ENCODE assay signal across 21 mouse cellular contexts in genomic region chr15:85456891-85457290, GRCm38 (mm10). TPM values are rescaled to one million over a fixed set of nuclear protein-coding genes. Genes with fewer than 3 reads are reported as not detected.
DNase-seq lines count a peak whose midpoint lies in the region; ATAC-seq and TF ChIP-seq lines count a peak whose summit lies in the region.
"Had no signal": no experiment of that assay in that cellular context is flagged by ENCODE, and none has a peak within 500 bp of the region (broad histone marks: within the 10 kb centered on the region; RNA-seq: fewer than 3 reads in every experiment).

No protein-coding gene starts in this region.

- peaks cover 59% of the 10 kb centered on the region for H3K4me1 ChIP-seq in forebrain, embryonic 14.5 days (ENCODE audit: control insufficient read depth, insufficient read depth, low read length)
- peaks cover 73% of the 10 kb centered on the region for H3K4me1 ChIP-seq in hindbrain, embryonic 15.5 days (replicated peaks)
- peaks cover 49% of the 10 kb centered on the region for H3K4me1 ChIP-seq in midbrain, embryonic 16.5 days (ENCODE audit: control insufficient read depth, insufficient read depth, low read length)

- TF ChIP-seq CTCF in layer of hippocampus, adult 2 months (conservative IDR thresholded peaks at IDR 0.05) = no peak

- 20% methylated on average over 8 of the region's 8 CpGs for WGBS in forebrain, embryonic 14.5 days
- 37% methylated on average over 8 of the region's 8 CpGs for WGBS in hindbrain, embryonic 15.5 days
- 46% methylated on average over 8 of the region's 8 CpGs for WGBS in midbrain, embryonic 16.5 days

- peak overlapping the region; percentile 36 for H3K27ac ChIP-seq in layer of hippocampus, adult 2 months
- peak overlapping the region; percentile 87 for H3K27ac ChIP-seq in forebrain, embryonic 14.5 days (ENCODE audit: low read depth, low read length)
- peak overlapping the region; percentile 71 for H3K27ac ChIP-seq in hindbrain, embryonic 15.5 days (replicated peaks)
- peak overlapping the region; percentile 76 for H3K27ac ChIP-seq in midbrain, embryonic 16.5 days (ENCODE audit: low read length)
- H3K27ac ChIP-seq: limb, embryonic 15.5 days had no signal

- no peak overlapping the region for H3K4me2 ChIP-seq in forebrain, embryonic 14.5 days (ENCODE audit: low read length)
- no peak overlapping the region for H3K4me2 ChIP-seq in hindbrain, embryonic 15.5 days
- H3K4me2 ChIP-seq in midbrain, embryonic 16.5 days (ENCODE audit: low read length) = no peak overlapping the region
- H3K4me2 ChIP-seq: heart, embryonic 12.5 days; limb, embryonic 15.5 days; lung, embryonic 14.5 days; neural tube, embryonic 12.5 days had no signal

- H3K4me3 ChIP-seq in layer of hippocampus, adult 2 months = no peak overlapping the region
- H3K4me3 ChIP-seq in forebrain, embryonic 14.5 days (ENCODE audit: low read depth, low read length) = no peak overlapping the region
- H3K4me3 ChIP-seq in hindbrain, embryonic 15.5 days = no peak overlapping the region
- no peak overlapping the region for H3K4me3 ChIP-seq in midbrain, embryonic 16.5 days (ENCODE audit: low read depth, low read length)
- H3K4me3 ChIP-seq: heart, embryonic 12.5 days; limb, embryonic 15.5 days; neural tube, embryonic 12.5 days had no signal

- 0 out of 2 replicates have a peak, but pooled peaks have one; percentile 30 for ATAC-seq in forebrain, embryonic 14.5 days
- ATAC-seq in hindbrain, embryonic 15.5 days (ENCODE audit: low FRiP score, low read depth) = no peak
- no peak for ATAC-seq in midbrain, embryonic 16.5 days
- ATAC-seq in cerebellum, adult (ENCODE audit: insufficient number of reproducible peaks, low FRiP score, low TSS enrichment) = no peak

- no peak for DNase-seq in layer of hippocampus, adult 2 months (ENCODE audit: low spot score in 2 of 2)
- no peak for DNase-seq in layer of hippocampus, adult 18-20 months (ENCODE audit: low spot score in 2 of 2)
- peak; percentile 67 for DNase-seq in forebrain, embryonic 14.5 days (ENCODE audit: low spot score)
- no peak for DNase-seq in urinary bladder, postnatal 25 days (ENCODE audit: low spot score)
- no peak for DNase-seq in urinary bladder, adult 2 months (ENCODE audit: low spot score)
- DNase-seq: cerebellum, postnatal 14 days; heart, postnatal 4 days; lung, embryonic 14.5 days; retina, postnatal 1 day; spleen, adult 18-20 months had no signal

- 0 out of 2 replicates have a peak, but pooled peaks cover 9% of the 10 kb centered on the region for H3K36me3 ChIP-seq in forebrain, embryonic 14.5 days (ENCODE audit: control insufficient read depth, insufficient read depth, low read length)
- H3K36me3 ChIP-seq in hindbrain, embryonic 15.5 days = no peaks in the 10 kb centered on the region; the same call in 1 of the 2 replicates
- peaks cover 3% of the 10 kb centered on the region; the same call in 1 of the 2 replicates for H3K36me3 ChIP-seq in midbrain, embryonic 16.5 days (ENCODE audit: control insufficient read depth, insufficient read depth, low read length)

- no peak overlapping the region for H3K9ac ChIP-seq in forebrain, embryonic 14.5 days (ENCODE audit: low read length)
- H3K9ac ChIP-seq in hindbrain, embryonic 15.5 days = no peak overlapping the region
- H3K9ac ChIP-seq in midbrain, embryonic 16.5 days (ENCODE audit: low read depth, low read length) = no peak overlapping the region
- H3K9ac ChIP-seq: heart, embryonic 12.5 days; limb, embryonic 15.5 days; lung, embryonic 14.5 days; neural tube, embryonic 12.5 days had no signal

- no peaks in the 10 kb centered on the region for H3K27me3 ChIP-seq in forebrain, embryonic 14.5 days (replicated peaks; ENCODE audit: control insufficient read depth, insufficient read depth, low read length)
- no peaks in the 10 kb centered on the region for H3K27me3 ChIP-seq in hindbrain, embryonic 15.5 days
- no peaks in the 10 kb centered on the region for H3K27me3 ChIP-seq in midbrain, embryonic 16.5 days (ENCODE audit: control insufficient read depth, insufficient read depth, low read depth, low read length)
- H3K27me3 ChIP-seq: heart, embryonic 12.5 days; limb, embryonic 15.5 days; neural tube, embryonic 12.5 days had no signal

- H3K9me3 ChIP-seq in forebrain, embryonic 14.5 days (replicated peaks; ENCODE audit: control insufficient read depth, low read length) = no peaks in the 10 kb centered on the region
- H3K9me3 ChIP-seq in hindbrain, embryonic 15.5 days = no peaks in the 10 kb centered on the region
- no peaks in the 10 kb centered on the region for H3K9me3 ChIP-seq in midbrain, embryonic 16.5 days (replicated peaks; ENCODE audit: control insufficient read depth, low read length, poor library complexity, severe bottlenecking)
- H3K9me3 ChIP-seq: heart, embryonic 12.5 days; limb, embryonic 15.5 days; neural tube, embryonic 12.5 days had no signal

RNA-seq across cellular contexts. Expression of gene 7530416G11Rik, which starts 46.1 kb away (rescaled TPM):
- total RNA-seq in layer of hippocampus, adult 2 months (2021) = not detected
- total RNA-seq in layer of hippocampus, adult 18-20 months (2021) = not detected
- not detected in 2 replicates for polyA plus RNA-seq in forebrain, embryonic 14.5 days (2014; fragmentation: Nextera tagmentation; extraction: Ambion mirVana)
- not detected in 2 replicates for polyA plus RNA-seq in hindbrain, embryonic 15.5 days (2015; fragmentation: Nextera tagmentation; extraction: Ambion mirVana)
- not detected in 2 replicates for polyA plus RNA-seq in midbrain, embryonic 16.5 days (2015; fragmentation: Nextera tagmentation; extraction: Ambion mirVana)
- polyA plus RNA-seq in urinary bladder, adult 2 months (2012; rRNA removed) = not detected in 2 replicates
- total RNA-seq: adrenal gland, postnatal 4 days; gastrocnemius, postnatal 4 days; heart, postnatal 4 days; layer of hippocampus, adult 8-10 months; left cerebral cortex, postnatal 10 days had no signal
- polyA plus RNA-seq: heart, embryonic 12.5 days; limb, embryonic 15.5 days; lung, embryonic 14.5 days; neural tube, embryonic 12.5 days; stomach, embryonic 16.5 days had no signal

Comparison
In these comparisons a context has a peak if more than half of its experiments do, and no peak if none do; other contexts are left out.
1. H3K27ac ChIP-seq: peak in every context shown above with its lines; median percentile 87 in forebrain, embryonic 14.5 days; 76 in midbrain, embryonic 16.5 days; 71 in hindbrain, embryonic 15.5 days; 36 in layer of hippocampus, adult 2 months.